Mouse (Mus musculus) right cerebral cortex, postnatal 4 days (tissue): Measurements from ENCODE around the gene Olfr488.
"Not testable (repeated sequence)": the region's sequence is repeated elsewhere in the genome, so short reads cannot be mapped to it uniquely, and the experiment has no call there.

ENCODE experiments used
- DNase-seq: peaks from one replicate; pipeline ENCODE4 v3.0.0-alpha.2; 2022

The Olfr488 gene

GRCm38 (mm10) chr7:108258247-108258646 lies at the start of gene Olfr488:
Gene Olfr488 (minus strand): TSS chr7:108258347.
- no peak for DNase-seq

GRCm38 (mm10) chr7:108288834-108289233 lies 30.7 kb upstream of the Olfr488 start, which contains the start of gene Olfr490:
Gene Olfr490 (minus strand): TSS chr7:108288934.
- no peak for DNase-seq

GRCm38 (mm10) chr7:108233551-108233950 lies 24.6 kb downstream of the Olfr488 start:
- no peak for DNase-seq

- DNase-seq = not testable (repeated sequence)
Measured at GRCm38 (mm10) chr7:108214536-108214935, 43.6 kb downstream of the Olfr488 start, which contains the start of gene Olfr487. Gene Olfr487 (minus strand): TSS chr7:108214636.
